Mouse (Mus musculus): ENCODE measurements around the gene Nup210l. TPM values are rescaled to one million over a fixed set of nuclear protein-coding genes. Genes with fewer than 3 reads are reported as not detected.
"Not testable (repeated sequence)": the region's sequence is repeated elsewhere in the genome, so short reads cannot be mapped to it uniquely, and the experiment has no call there.

Nup210l gene
- total RNA-seq, 2 experiments from 2014 or later, result 0.04 to 0.08 TPM

GRCm38 (mm10) chr3:90251731-90252226 is 147.8 kb downstream of the Nup210l start:
- intact Hi-C loops (cut with DNase I; ENCODE audit: low total_unique reads); DNase-seq: not testable (repeated sequence)

- intact Hi-C loops (cut with DNase I; ENCODE audit: low total_unique reads), result not testable (repeated sequence)
Observed at GRCm38 (mm10) chr3:90252659-90253058, 148.7 kb downstream of the Nup210l start.

DNA sequence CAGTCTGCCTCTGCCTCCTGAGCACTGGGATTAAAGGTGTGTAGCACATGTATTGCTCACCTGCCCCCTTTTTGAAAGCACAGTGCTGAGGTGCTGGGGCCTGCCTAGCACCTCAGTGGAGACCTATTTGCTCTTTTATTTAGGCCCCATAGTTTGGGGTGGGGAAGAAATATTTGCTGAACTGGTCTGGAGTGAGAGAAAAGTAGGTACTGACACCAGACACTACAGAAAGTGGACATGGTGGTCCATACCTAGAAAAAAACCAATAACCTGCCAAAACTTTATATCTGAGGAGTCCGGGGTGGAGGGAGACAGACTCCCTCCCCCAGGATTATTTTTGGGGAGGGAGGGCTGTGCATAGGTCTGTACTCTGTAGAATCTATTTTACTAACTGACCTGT is 149.2 kb downstream of the Nup210l start:
- DNase-seq; intact Hi-C loops (cut with DNase I; ENCODE audit: low total_unique reads): not testable (repeated sequence)

More at GRCm38 (mm10) chr3:90252659-90253058, 148.7 kb downstream of the Nup210l start:
- DNase-seq, result not testable (repeated sequence)

- intact Hi-C loops (cut with DNase I; ENCODE audit: low total_unique reads), result no loop called here
- DNase-seq, result peak; percentile 95
Observed at GRCm38 (mm10) chr3:90253653-90254418, 149.9 kb downstream of the Nup210l start, which contains the start of gene Crtc2. Crtc2 (plus strand) TSS chr3:90254163.

- DNase-seq, result peak; percentile 49
- intact Hi-C loops (cut with DNase I; ENCODE audit: low total_unique reads), result no loop called here
Observed at GRCm38 (mm10) chr3:90254419-90255193, 150.7 kb downstream of the Nup210l start.

- intact Hi-C loops (cut with DNase I; ENCODE audit: low total_unique reads), result no loop called here
- no peak for DNase-seq
Observed at GRCm38 (mm10) chr3:90255194-90255565, 151.2 kb downstream of the Nup210l start.

- DNase-seq, result no peak
- intact Hi-C loops (cut with DNase I; ENCODE audit: low total_unique reads), result no loop called here
Observed at GRCm38 (mm10) chr3:90255784-90256353, 151.9 kb downstream of the Nup210l start.

DNA sequence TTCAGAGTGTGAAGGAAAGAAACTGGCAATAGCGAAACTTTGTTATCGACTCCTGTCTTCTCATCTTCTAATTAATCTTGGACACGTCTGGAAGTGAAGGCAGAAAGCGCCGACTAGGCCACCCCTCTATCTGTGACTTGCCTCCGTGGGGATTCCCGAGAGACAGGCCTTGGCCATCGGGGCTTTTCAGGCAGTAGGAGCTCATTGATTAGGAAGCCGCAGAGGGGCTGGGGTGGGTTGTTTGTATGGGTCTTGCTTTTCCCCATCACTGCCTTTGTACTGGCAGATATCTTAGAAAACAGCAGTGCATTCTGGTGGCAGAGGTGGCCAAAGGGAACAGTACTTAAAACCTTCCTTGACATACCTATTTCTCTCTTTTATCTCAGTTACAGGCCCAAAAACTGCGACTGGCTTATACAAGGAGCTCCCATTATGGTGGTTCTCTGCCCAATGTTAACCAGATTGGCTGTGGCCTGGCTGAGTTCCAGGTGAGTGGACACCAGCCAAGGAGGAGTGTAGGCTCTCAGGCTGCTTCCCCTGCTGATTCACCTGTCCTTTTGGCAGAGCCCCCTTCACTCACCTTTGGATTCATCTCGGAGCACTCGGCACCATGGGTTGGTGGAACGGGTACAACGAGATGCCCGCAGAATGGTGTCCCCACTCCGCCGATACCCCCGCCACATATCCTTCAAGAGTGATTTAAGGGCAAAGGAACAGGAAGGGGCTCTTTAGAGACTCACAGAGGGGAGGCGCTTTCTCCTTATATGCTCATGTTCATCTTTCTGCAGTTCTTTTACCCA is 153.0 kb downstream of the Nup210l start:
- intact Hi-C loops (cut with DNase I; ENCODE audit: low total_unique reads), result no loop called here
- no peak for DNase-seq

- DNase-seq, result no peak
- intact Hi-C loops (cut with DNase I; ENCODE audit: low total_unique reads), result no loop called here
Observed at GRCm38 (mm10) chr3:90258521-90258920, 154.6 kb downstream of the Nup210l start.

Small RNAs within 50 kb of the gene (microRNA-seq; reads per million reads assigned to microRNA genes)
- 27.1 to 29.1 reads per million in 2 experiments for gene Mir190b

Other genes with a start within 250 kb of the Nup210l start
- 1 to 10 TPM; 2.4 to 8.7 TPM for gene Il6ra, start 190.9 kb upstream of the Nup210l start, total RNA-seq (2021)
- 10 to 100 TPM; 20.6 to 28.7 TPM for gene Atp8b2, start 140.6 kb upstream of the Nup210l start, total RNA-seq (2021)
- gene Hax1, start 105.4 kb upstream of the Nup210l start, total RNA-seq (2021), result 10 to 100 TPM; 45.2 to 50.2 TPM
- gene 4933434E20Rik, start 52.5 kb upstream of the Nup210l start, total RNA-seq (2021), result 10 to 100 TPM; 46.8 to 56.9 TPM
- 10 to 100 TPM; 90.4 to 95.0 TPM for gene Ubap2l, start 51.5 kb upstream of the Nup210l start, total RNA-seq (2021)
- gene Tpm3, start 31.5 kb upstream of the Nup210l start, total RNA-seq (2021), result 100 to 1,000 TPM; 346 to 601 TPM
- gene Rps27, start 109.5 kb downstream of the Nup210l start, total RNA-seq (2021), result 100 to 1,000 TPM; 889 to 951 TPM
- 10 to 100 TPM; 10.8 to 11.8 TPM for gene Rab13, start 109.6 kb downstream of the Nup210l start, total RNA-seq (2021)
- gene Jtb, start 127.5 kb downstream of the Nup210l start, total RNA-seq (2021), result 10 to 100 TPM; 41.6 to 47.5 TPM
- gene Creb3l4, start 139.4 kb downstream of the Nup210l start, total RNA-seq (2021), result under 1 TPM; 0.27 to 0.39 TPM
- gene Slc39a1, start 144.0 kb downstream of the Nup210l start, total RNA-seq (2021), result 10 to 100 TPM; 57.8 to 62.7 TPM
- 10 to 100 TPM; 13.5 to 14.1 TPM for gene Crtc2, start 150.0 kb downstream of the Nup210l start, total RNA-seq (2021)
- gene Dennd4b, start 161.1 kb downstream of the Nup210l start, total RNA-seq (2021), result 10 to 100 TPM; 44.8 to 45.3 TPM
- gene Gatad2b, start 189.0 kb downstream of the Nup210l start, total RNA-seq (2021), result 10 to 100 TPM; 41.5 to 43.2 TPM